9 mouse cellular contexts compared by ENCODE assay signal in genomic region chr14:52021138-52021529, GRCm38 (mm10). TPM values are rescaled to one million over a fixed set of nuclear protein-coding genes. Genes with fewer than 3 reads are reported as not detected.
DNase-seq lines count a peak whose midpoint lies in the region; ATAC-seq lines count a peak whose summit lies in the region.
"Had no signal": no experiment of that assay in that cellular context is flagged by ENCODE, and none has a peak within 500 bp of the region (broad histone marks: within the 10 kb centered on the region; RNA-seq: fewer than 3 reads in every experiment).

No protein-coding gene starts in this region.

- H3K4me2 ChIP-seq in neural tube, embryonic 11.5 days (ENCODE audit: low read depth) = peak overlapping the region; percentile 73; the same call in 1 of the 2 replicates
- H3K4me2 ChIP-seq in liver, embryonic 12.5 days = peak overlapping the region; percentile 89

- peaks cover 28% of the 10 kb centered on the region for H3K4me1 ChIP-seq in neural tube, embryonic 11.5 days (ENCODE audit: control insufficient read depth, insufficient read depth, low read length)
- H3K4me1 ChIP-seq in liver, embryonic 12.5 days = peaks cover 80% of the 10 kb centered on the region

- peak overlapping the region; percentile 96 for H3K27ac ChIP-seq in neural tube, embryonic 11.5 days (ENCODE audit: low read depth, low read length)
- H3K27ac ChIP-seq in liver, embryonic 12.5 days = peak overlapping the region; percentile 97

- peak overlapping the region; percentile 73 for H3K9ac ChIP-seq in neural tube, embryonic 11.5 days (ENCODE audit: low read length)
- peak overlapping the region; percentile 90 for H3K9ac ChIP-seq in liver, embryonic 12.5 days

- no peaks in the 10 kb centered on the region for H3K36me3 ChIP-seq in neural tube, embryonic 11.5 days (ENCODE audit: control insufficient read depth, insufficient read depth, low read length)
- 0 out of 2 replicates have a peak, but pooled peaks cover 5% of the 10 kb centered on the region for H3K36me3 ChIP-seq in liver, embryonic 12.5 days

- whole genome bisulfite sequencing in neural tube, embryonic 11.5 days = 61% methylated on average over 4 of the region's 4 CpGs
- WGBS in liver, embryonic 12.5 days (ENCODE audit: insufficient replicate concordance) = 72% methylated on average over 4 of the region's 4 CpGs

- H3K9me3 ChIP-seq in neural tube, embryonic 11.5 days (ENCODE audit: control insufficient read depth, low read length) = no peaks in the 10 kb centered on the region
- H3K9me3 ChIP-seq in liver, embryonic 12.5 days (replicated peaks) = no peaks in the 10 kb centered on the region

- H3K4me3 ChIP-seq in neural tube, embryonic 11.5 days (ENCODE audit: low read depth, low read length) = no peak overlapping the region
- H3K4me3 ChIP-seq in liver, embryonic 12.5 days = peak overlapping the region; percentile 72; the same call in 1 of the 2 replicates

- DNase-seq in cerebellum, adult 9-11 months = peak; percentile 42
- no peak for DNase-seq in cerebellum, adult 18-20 months
- DNase-seq in neural tube, embryonic 11.5 days (ENCODE audit: low spot score) = no peak
- no peak for DNase-seq in neural tube, embryonic 10.5 days (ENCODE audit: extremely low spot score, low spot score)
- no peak for DNase-seq in embryo, embryonic 11 days
- no peak for DNase-seq in gastrocnemius, postnatal 10 days
- no peak for DNase-seq in thymus, adult 18-20 months

- ATAC-seq in neural tube, embryonic 11.5 days (ENCODE audit: insufficient read depth, low FRiP score, low TSS enrichment) = no peak
- ATAC-seq in liver, embryonic 12.5 days = no peak

- H3K27me3 ChIP-seq in neural tube, embryonic 11.5 days (ENCODE audit: control insufficient read depth, insufficient read depth, low read length) = no peaks in the 10 kb centered on the region
- H3K27me3 ChIP-seq in liver, embryonic 12.5 days (replicated peaks) = no peaks in the 10 kb centered on the region

RNA-seq across cellular contexts. Expression of gene Zfp219, which starts 0.6 kb away (rescaled TPM):
- polyA plus RNA-seq in neural tube, embryonic 11.5 days (2014; fragmentation: Nextera tagmentation; extraction: Ambion mirVana) = 70.6 and 83.3 TPM in 2 replicates
- 15.3 and 15.8 TPM in 2 replicates for polyA plus RNA-seq in liver, embryonic 12.5 days (2016; fragmentation: Nextera tagmentation; extraction: Ambion mirVana)
- 10 to 100 TPM; 17.6 to 23.1 TPM for total RNA-seq in gastrocnemius, postnatal 10 days (2021)

RNA-seq across cellular contexts. Expression of gene Tmem253, which starts 5.7 kb away (rescaled TPM):
- 0.61 and 1.6 TPM in 2 replicates for polyA plus RNA-seq in neural tube, embryonic 11.5 days (2014; fragmentation: Nextera tagmentation; extraction: Ambion mirVana)
- 0.32 and 0.39 TPM in 2 replicates for polyA plus RNA-seq in liver, embryonic 12.5 days (2016; fragmentation: Nextera tagmentation; extraction: Ambion mirVana)
- total RNA-seq in gastrocnemius, postnatal 10 days (2021) = 1 to 10 TPM in 1 of 2 experiments, under 1 TPM in 1; 0.85 to 1.0 TPM
- total RNA-seq: hematopoietic stem cell, adult 5-6 weeks had no signal

RNA-seq across cellular contexts. Expression of gene Olfr221, which starts 21.1 kb away (rescaled TPM):
- polyA plus RNA-seq in neural tube, embryonic 11.5 days (2014; fragmentation: Nextera tagmentation; extraction: Ambion mirVana) = not detected in 2 replicates
- not detected in 2 replicates for polyA plus RNA-seq in liver, embryonic 12.5 days (2016; fragmentation: Nextera tagmentation; extraction: Ambion mirVana)
- total RNA-seq in gastrocnemius, postnatal 10 days (2021) = not detected
- total RNA-seq: hematopoietic stem cell, adult 5-6 weeks had no signal

RNA-seq across cellular contexts. Expression of gene Arhgef40, which starts 36.6 kb away (rescaled TPM):
- 76.7 and 77.2 TPM in 2 replicates for polyA plus RNA-seq in neural tube, embryonic 11.5 days (2014; fragmentation: Nextera tagmentation; extraction: Ambion mirVana)
- polyA plus RNA-seq in liver, embryonic 12.5 days (2016; fragmentation: Nextera tagmentation; extraction: Ambion mirVana) = 34.8 and 40.1 TPM in 2 replicates
- 10 to 100 TPM; 40.7 to 55.7 TPM for total RNA-seq in gastrocnemius, postnatal 10 days (2021)
